Mouse (Mus musculus) kidney, embryonic 14.5 days (tissue): ENCODE results near the gene Rhno1. TPM values are rescaled to one million over a fixed set of nuclear protein-coding genes. Genes with fewer than 3 reads are reported as not detected.

ENCODE experiments used
- ATAC-seq: fragments of 200-750 bp; cut with Nextera tagmentation; 2 replicates; pipeline ENCODE4 v1.8.0; 2017; ENCODE audit warnings: moderate number of reproducible peaks, mild to moderate bottlenecking, moderate TSS enrichment, moderate library complexity; ENCODE audit not compliant: low FRiP score, low TSS enrichment
- H3K27ac ChIP-seq: fragments of 300-500 bp; sonication (generic); 2 replicates; pipeline ENCODE4 v1.5.1; 2014; ENCODE audit warnings: low read depth, mild to moderate bottlenecking, low read length, moderate library complexity, mixed read lengths
- H3K27me3 ChIP-seq: fragments of 300-500 bp; sonication (generic); 2 replicates; pipeline ENCODE4 v1.6.1; 2014; ENCODE audit warnings: mild to moderate bottlenecking, low read length; ENCODE audit not compliant: control insufficient read depth, insufficient read depth
- H3K36me3 ChIP-seq: fragments of 300-500 bp; sonication (generic); 2 replicates; pipeline ENCODE4 v1.6.1; 2014; ENCODE audit warnings: low read length, mixed read lengths; ENCODE audit not compliant: control insufficient read depth, insufficient read depth
- H3K4me1 ChIP-seq: fragments of 300-500 bp; sonication (generic); 2 replicates; pipeline ENCODE4 v1.6.1; 2014; ENCODE audit warnings: low read length, mixed read lengths; ENCODE audit not compliant: control insufficient read depth, insufficient read depth
- H3K4me2 ChIP-seq: fragments of 300-500 bp; sonication (generic); replicated peaks from 2 replicates; pipeline ENCODE4 v1.6.1; 2014; ENCODE audit warnings: low read depth, mild to moderate bottlenecking, low read length
- H3K4me3 ChIP-seq: fragments of 300-500 bp; sonication (generic); 2 replicates; pipeline ENCODE4 v1.5.1; 2014; ENCODE audit warnings: mild to moderate bottlenecking, low read length
- H3K9ac ChIP-seq: fragments of 300-500 bp; sonication (generic); 2 replicates; pipeline ENCODE4 v1.6.1; 2014; ENCODE audit warnings: low read depth, mild to moderate bottlenecking, low read length, moderate library complexity
- H3K9me3 ChIP-seq: fragments of 300-500 bp; sonication (generic); 2 replicates; pipeline ENCODE4 v1.6.1; 2016; ENCODE audit warnings: low read length; ENCODE audit not compliant: control insufficient read depth
- WGBS: fragments of 180-500 bp; shearing (Covaris S2); extraction: QIAGEN DNeasy Blood & Tissue Kit; methylation state at CpG from one replicate; pipeline ENCODE4 v1.1.7; 2014; 5-methylcytosine and 5-hydroxymethylcytosine counted together
- polyA plus RNA-seq: library from polyadenylated mRNA; unstranded; fragments of >200 nt; fragmentation: Nextera tagmentation; extraction: Ambion mirVana; gene quantifications from 2 replicates; pipeline ENCODE4 v1.2.1, GENCODE M21; 2014

Gene Rhno1
- 132 and 137 TPM in 2 replicates for polyA plus RNA-seq

- Histone ChIP-seq H3K4me1 (peaks cover 16% of the 10 kb centered on the region), H3K9ac (peak within 1 kb of the TSS; percentile 90), H3K27me3 (no peaks in the 10 kb centered on the region), H3K27ac (peak within 1 kb of the TSS; percentile 92), H3K4me2 (peak within 1 kb of the TSS; percentile 78), H3K9me3 (no peaks in the 10 kb centered on the region), H3K36me3 (peaks cover 36% of the 10 kb centered on the region), H3K4me3 (peak within 1 kb of the TSS; percentile 94)
- WGBS, result under 1% methylated on average over 64 of the region's 76 CpGs
- peak; percentile 91 for ATAC-seq
These were observed at the start of gene Rhno1, which contains the start of gene Foxm1 for GRCm38 (mm10) chr6:128362381-128363006. Gene Rhno1 (minus strand): TSS chr6:128362911. Gene Foxm1 (plus strand): TSS chr6:128362967.

DNA sequence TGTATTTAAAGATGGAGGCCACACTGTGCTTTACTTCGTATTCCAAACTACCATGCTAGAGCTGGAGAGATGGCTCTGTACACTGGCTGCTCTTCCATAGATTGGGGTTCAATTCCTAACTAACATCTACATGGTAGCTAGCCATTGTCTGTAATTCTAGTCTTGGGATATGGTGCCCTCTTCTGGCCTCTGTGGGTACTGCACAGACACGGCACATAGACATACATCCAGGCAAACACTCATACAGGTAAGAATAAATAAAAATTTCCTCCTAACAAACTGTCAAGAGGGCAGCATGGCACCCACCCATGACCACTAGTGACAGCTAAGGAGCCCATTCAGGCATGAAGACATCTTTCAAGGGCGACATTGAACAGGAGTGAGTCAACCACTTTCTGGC lies 48.4 kb upstream of the Rhno1 start:
- no peak overlapping the region for H3K4me2 ChIP-seq
- 0 out of 2 replicates have a peak overlapping the region, but pooled peaks have one; percentile 4 for H3K27ac ChIP-seq
- ATAC-seq, result peak; percentile 40; the same call in 1 of the 2 replicates
- 14% methylated on average over 3 of the region's 3 CpGs for WGBS
- no peak overlapping the region for H3K4me3 ChIP-seq
- H3K36me3 ChIP-seq, result peaks cover 65% of the 10 kb centered on the region
- H3K9ac ChIP-seq, result no peak overlapping the region
- H3K9me3 ChIP-seq, result no peaks in the 10 kb centered on the region
- no peaks in the 10 kb centered on the region for H3K4me1 ChIP-seq
- H3K27me3 ChIP-seq, result no peaks in the 10 kb centered on the region

GRCm38 (mm10) chr6:128410305-128410704 lies 47.6 kb upstream of the Rhno1 start:
- 93% methylated on average over 13 of the region's 13 CpGs for WGBS
- ATAC-seq, result no peak
- no peak overlapping the region for H3K9ac ChIP-seq
- H3K27ac ChIP-seq, result no peak overlapping the region
- H3K4me3 ChIP-seq, result no peak overlapping the region
- no peaks in the 10 kb centered on the region for H3K27me3 ChIP-seq
- no peaks in the 10 kb centered on the region for H3K9me3 ChIP-seq
- H3K4me2 ChIP-seq, result no peak overlapping the region
- H3K36me3 ChIP-seq, result peaks cover 61% of the 10 kb centered on the region
- no peaks in the 10 kb centered on the region for H3K4me1 ChIP-seq

GRCm38 (mm10) chr6:128408544-128409125 lies 45.9 kb upstream of the Rhno1 start:
- Histone ChIP-seq H3K36me3 (peaks cover 61% of the 10 kb centered on the region), H3K9ac (no peak overlapping the region), H3K4me2 (no peak overlapping the region), H3K4me3 (no peak overlapping the region), H3K9me3 (no peaks in the 10 kb centered on the region), H3K27ac (no peak overlapping the region), H3K27me3 (no peaks in the 10 kb centered on the region), H3K4me1 (no peaks in the 10 kb centered on the region)
- WGBS, result 87% methylated on average over 7 of the region's 7 CpGs
- no peak for ATAC-seq

GRCm38 (mm10) chr6:128404708-128405107 lies 42.0 kb upstream of the Rhno1 start:
- H3K9ac ChIP-seq, result no peak overlapping the region
- peaks cover 27% of the 10 kb centered on the region for H3K36me3 ChIP-seq
- no peak overlapping the region for H3K4me2 ChIP-seq
- H3K27ac ChIP-seq, result no peak overlapping the region
- H3K27me3 ChIP-seq, result no peaks in the 10 kb centered on the region
- H3K9me3 ChIP-seq, result no peaks in the 10 kb centered on the region
- no peak overlapping the region for H3K4me3 ChIP-seq
- H3K4me1 ChIP-seq, result peaks cover 1% of the 10 kb centered on the region; the same call in 1 of the 2 replicates
- WGBS, result 55% methylated on average over 5 of the region's 5 CpGs
- ATAC-seq, result no peak

DNA sequence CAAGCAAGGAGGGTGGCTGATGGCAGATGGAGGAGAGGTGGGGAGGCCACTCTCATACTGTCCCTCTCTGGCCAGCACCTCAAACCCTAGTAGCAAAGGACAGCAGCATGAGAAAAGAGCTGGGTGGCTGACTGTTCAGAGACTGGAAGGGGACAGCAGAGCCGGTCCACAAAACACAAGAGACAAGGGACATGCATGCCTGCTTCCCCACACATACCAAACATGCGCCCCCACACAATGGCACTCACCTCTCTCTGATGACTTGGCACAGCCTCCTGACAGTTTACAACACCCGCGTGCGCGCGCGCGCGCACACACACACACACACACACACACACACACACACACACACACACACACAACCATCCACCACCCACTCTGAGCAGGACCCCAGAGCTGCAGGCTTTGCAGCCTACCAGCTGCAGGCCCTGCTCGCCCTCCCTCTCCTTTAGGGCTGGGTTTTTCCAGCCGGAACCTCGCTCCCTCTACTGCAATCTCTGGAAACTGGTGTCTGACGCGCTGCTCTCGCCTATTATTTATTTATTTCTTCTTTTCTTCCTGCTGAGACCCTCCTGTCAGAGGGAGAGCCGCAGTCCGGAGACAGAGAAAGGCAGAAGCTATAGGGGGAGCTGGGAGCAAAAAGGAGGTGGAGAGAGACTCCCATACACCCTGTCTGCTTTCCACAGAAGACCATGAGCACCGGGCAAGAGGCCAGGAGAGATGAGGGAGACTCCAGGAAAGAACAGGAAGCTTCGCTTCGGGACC lies 36.9 kb upstream of the Rhno1 start:
- H3K4me3 ChIP-seq, result peak overlapping the region; percentile 28
- H3K27me3 ChIP-seq, result no peaks in the 10 kb centered on the region
- no peaks in the 10 kb centered on the region for H3K9me3 ChIP-seq
- H3K27ac ChIP-seq, result peak overlapping the region; percentile 78; the same call in 1 of the 2 replicates
- 25% methylated on average over 21 of the region's 21 CpGs for WGBS
- H3K4me2 ChIP-seq, result peak overlapping the region; percentile 47
- peak; percentile 88 for ATAC-seq
- no peaks in the 10 kb centered on the region for H3K36me3 ChIP-seq
- H3K9ac ChIP-seq, result peak overlapping the region; percentile 40; the same call in 1 of the 2 replicates
- peaks cover 8% of the 10 kb centered on the region; the same call in 1 of the 2 replicates for H3K4me1 ChIP-seq

DNA sequence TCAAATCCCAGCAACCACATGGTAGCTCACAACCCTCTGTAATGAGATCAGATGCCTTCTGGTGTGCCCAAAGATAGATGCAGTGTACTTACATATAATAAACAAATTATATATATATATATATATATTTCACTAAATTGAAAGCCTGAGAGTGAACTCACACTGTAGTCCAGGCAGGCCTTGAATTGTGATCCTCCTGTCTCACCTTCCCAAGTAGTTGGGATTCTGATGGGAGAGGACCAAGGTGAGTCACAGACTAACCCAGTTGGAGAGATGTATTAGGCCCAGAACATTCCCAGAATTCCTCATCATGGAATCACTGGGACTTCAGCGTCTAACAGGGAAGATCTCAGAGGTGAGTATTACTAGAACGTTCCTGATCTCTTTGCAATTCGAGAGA lies 36.3 kb upstream of the Rhno1 start, which contains the start of gene Nrip2:
Gene Nrip2 (plus strand): TSS at position 301 of the 400 bp plus-strand sequence.
- Histone ChIP-seq H3K27me3 (no peaks in the 10 kb centered on the region), H3K4me1 (peaks cover 8% of the 10 kb centered on the region; the same call in 1 of the 2 replicates), H3K4me2 (peak within 1 kb of the TSS; percentile 47), H3K9me3 (no peaks in the 10 kb centered on the region), H3K27ac (peak within 1 kb of the TSS; percentile 78; the same call in 1 of the 2 replicates), H3K9ac (peak within 1 kb of the TSS; percentile 40; the same call in 1 of the 2 replicates), H3K4me3 (peak within 1 kb of the TSS; percentile 28), H3K36me3 (no peaks in the 10 kb centered on the region)
- ATAC-seq, result no peak
- WGBS, result 71% methylated on average over 3 of the region's 3 CpGs

GRCm38 (mm10) chr6:128397574-128398261 lies 35.0 kb upstream of the Rhno1 start:
- 72% methylated on average over 7 of the region's 7 CpGs for WGBS
- no peak overlapping the region for H3K9ac ChIP-seq
- no peak overlapping the region for H3K4me3 ChIP-seq
- no peaks in the 10 kb centered on the region for H3K27me3 ChIP-seq
- H3K4me1 ChIP-seq, result peaks cover 8% of the 10 kb centered on the region; the same call in 1 of the 2 replicates
- H3K36me3 ChIP-seq, result no peaks in the 10 kb centered on the region
- peak; percentile 16; the same call in 1 of the 2 replicates for ATAC-seq
- H3K4me2 ChIP-seq, result no peak overlapping the region
- no peaks in the 10 kb centered on the region for H3K9me3 ChIP-seq
- H3K27ac ChIP-seq, result no peak overlapping the region
